Mouse (Mus musculus) limb, embryonic 12.5 days (tissue): ENCODE results near the gene Ghr. TPM values are rescaled to one million over a fixed set of nuclear protein-coding genes. Genes with fewer than 3 reads are reported as not detected.

ENCODE experiments used
- ATAC-seq: fragments of 200-750 bp; cut with Nextera tagmentation; 2 replicates; pipeline ENCODE4 v1.8.0; 2017; ENCODE audit warnings: low read depth, moderate TSS enrichment; ENCODE audit not compliant: insufficient number of reproducible peaks, insufficient read depth, low FRiP score, low TSS enrichment
- H3K27ac ChIP-seq: fragments of 300-500 bp; sonication (generic); 2 replicates; pipeline ENCODE4 v1.5.1; 2016; ENCODE audit warnings: mild to moderate bottlenecking, moderate library complexity
- H3K27me3 ChIP-seq: fragments of 300-500 bp; sonication (generic); 2 replicates; pipeline ENCODE4 v1.6.1; 2016; ENCODE audit warnings: mild to moderate bottlenecking, moderate library complexity
- H3K36me3 ChIP-seq: fragments of 300-500 bp; sonication (generic); 2 replicates; pipeline ENCODE4 v1.6.1; 2016; ENCODE audit warnings: mild to moderate bottlenecking, moderate library complexity
- H3K4me1 ChIP-seq: fragments of 300-500 bp; sonication (generic); replicated peaks from 2 replicates; pipeline ENCODE4 v1.6.1; 2016
- H3K4me2 ChIP-seq: fragments of 300-500 bp; sonication (generic); 2 replicates; pipeline ENCODE4 v1.6.1; 2016; ENCODE audit warnings: mild to moderate bottlenecking, moderate library complexity
- H3K4me3 ChIP-seq: fragments of 300-500 bp; sonication (generic); replicated peaks from 2 replicates; pipeline ENCODE4 v1.5.1; 2016; ENCODE audit warnings: mild to moderate bottlenecking
- H3K9ac ChIP-seq: fragments of 300-500 bp; sonication (generic); replicated peaks from 2 replicates; pipeline ENCODE4 v1.6.1; 2016; ENCODE audit warnings: mild to moderate bottlenecking, moderate library complexity
- H3K9me3 ChIP-seq: fragments of 300-500 bp; sonication (generic); 2 replicates; pipeline ENCODE4 v1.6.1; 2016; ENCODE audit warnings: mild to moderate bottlenecking, moderate library complexity
- WGBS: fragments of 180-500 bp; shearing (Covaris S2); methylation state at CpG from one replicate; pipeline ENCODE4 v1.1.7; 2016; 5-methylcytosine and 5-hydroxymethylcytosine counted together
- polyA plus RNA-seq: library from polyadenylated mRNA; unstranded; fragments of >200 nt; fragmentation: Nextera tagmentation; extraction: Ambion mirVana; gene quantifications from 2 replicates; pipeline ENCODE4 v1.2.1, GENCODE M21; 2016

The Ghr gene
- polyA plus RNA-seq, 1 experiment from 2014 or later, result 35.8 TPM

- 56% methylated on average over 6 of the region's 6 CpGs for WGBS
- H3K27me3 ChIP-seq, result no peaks in the 10 kb centered on the region
- no peaks in the 10 kb centered on the region for H3K36me3 ChIP-seq
- H3K4me2 ChIP-seq, result no peak overlapping the region
- no peaks in the 10 kb centered on the region for H3K9me3 ChIP-seq
- H3K27ac ChIP-seq, result no peak overlapping the region
- ATAC-seq, result no peak
- no peak overlapping the region for H3K4me3 ChIP-seq
- H3K4me1 ChIP-seq, result no peaks in the 10 kb centered on the region
- H3K9ac ChIP-seq, result no peak overlapping the region
Measured at GRCm38 (mm10) chr15:3381413-3381812, 201.9 kb downstream of the Ghr start.

- Histone ChIP-seq H3K4me1 (peaks cover 4% of the 10 kb centered on the region; the same call in 1 of the 2 replicates), H3K27ac (no peak overlapping the region), H3K27me3 (no peaks in the 10 kb centered on the region), H3K4me3 (no peak overlapping the region), H3K36me3 (peaks cover 3% of the 10 kb centered on the region; the same call in 1 of the 2 replicates), H3K4me2 (no peak overlapping the region), H3K9ac (no peak overlapping the region), H3K9me3 (peaks cover 32% of the 10 kb centered on the region)
- peak; percentile 92 for ATAC-seq
- 18% methylated on average over 2 of the region's 2 CpGs for WGBS
Measured at GRCm38 (mm10) chr15:3368261-3368832, 214.9 kb downstream of the Ghr start.

- Histone ChIP-seq H3K9ac (no peak overlapping the region), H3K27ac (no peak overlapping the region), H3K9me3 (no peaks in the 10 kb centered on the region), H3K36me3 (no peaks in the 10 kb centered on the region), H3K4me3 (no peak overlapping the region), H3K4me2 (peak overlapping the region; percentile 35), H3K4me1 (no peaks in the 10 kb centered on the region), H3K27me3 (no peaks in the 10 kb centered on the region)
- WGBS, result 56% methylated on average over 4 of the region's 4 CpGs
- ATAC-seq, result no peak
Measured at GRCm38 (mm10) chr15:3356073-3356766, 227.1 kb downstream of the Ghr start.

GRCm38 (mm10) chr15:3353696-3354095 is 229.6 kb downstream of the Ghr start:
- no peaks in the 10 kb centered on the region for H3K36me3 ChIP-seq
- 83% methylated on average over 2 of the region's 2 CpGs for WGBS
- H3K4me2 ChIP-seq, result no peak overlapping the region
- ATAC-seq, result no peak
- no peak overlapping the region for H3K4me3 ChIP-seq
- no peaks in the 10 kb centered on the region for H3K27me3 ChIP-seq
- H3K9me3 ChIP-seq, result no peaks in the 10 kb centered on the region
- H3K4me1 ChIP-seq, result no peaks in the 10 kb centered on the region
- H3K27ac ChIP-seq, result no peak overlapping the region
- H3K9ac ChIP-seq, result no peak overlapping the region

GRCm38 (mm10) chr15:3349306-3350064 is 233.8 kb downstream of the Ghr start:
- H3K9ac ChIP-seq, result no peak overlapping the region
- H3K27me3 ChIP-seq, result 0 out of 2 replicates have a peak, but pooled peaks cover 2% of the 10 kb centered on the region
- H3K9me3 ChIP-seq, result no peaks in the 10 kb centered on the region
- 72% methylated on average over 6 of the region's 6 CpGs for WGBS
- no peaks in the 10 kb centered on the region for H3K36me3 ChIP-seq
- ATAC-seq, result no peak
- H3K27ac ChIP-seq, result no peak overlapping the region
- no peaks in the 10 kb centered on the region for H3K4me1 ChIP-seq
- H3K4me2 ChIP-seq, result no peak overlapping the region
- H3K4me3 ChIP-seq, result no peak overlapping the region

- H3K27ac ChIP-seq, result no peak overlapping the region
- H3K4me1 ChIP-seq, result no peaks in the 10 kb centered on the region
- 67% methylated on average over 3 of the region's 3 CpGs for WGBS
- H3K36me3 ChIP-seq, result no peaks in the 10 kb centered on the region
- 0 out of 2 replicates have a peak, but pooled peaks cover 2% of the 10 kb centered on the region for H3K27me3 ChIP-seq
- H3K9me3 ChIP-seq, result no peaks in the 10 kb centered on the region
- H3K4me3 ChIP-seq, result no peak overlapping the region
- no peak overlapping the region for H3K4me2 ChIP-seq
- no peak for ATAC-seq
- H3K9ac ChIP-seq, result no peak overlapping the region
Measured at GRCm38 (mm10) chr15:3346682-3347081, 236.6 kb downstream of the Ghr start.

- H3K4me3 ChIP-seq, result no peak overlapping the region
- no peak for ATAC-seq
Measured at GRCm38 (mm10) chr15:3344555-3344954, 238.7 kb downstream of the Ghr start.

GRCm38 (mm10) chr15:3341806-3342582 is 241.3 kb downstream of the Ghr start:
- no peak for ATAC-seq
- Histone ChIP-seq H3K27ac (no peak overlapping the region), H3K27me3 (no peaks in the 10 kb centered on the region), H3K4me3 (no peak overlapping the region), H3K4me1 (no peaks in the 10 kb centered on the region), H3K4me2 (no peak overlapping the region), H3K9ac (no peak overlapping the region), H3K36me3 (peaks cover 13% of the 10 kb centered on the region; the same call in 1 of the 2 replicates), H3K9me3 (0 out of 2 replicates have a peak, but pooled peaks cover 3% of the 10 kb centered on the region)
- 90% methylated on average over 4 of the region's 4 CpGs for WGBS

More at GRCm38 (mm10) chr15:3344555-3344954, 238.7 kb downstream of the Ghr start:
- H3K9ac ChIP-seq, result no peak overlapping the region
- H3K36me3 ChIP-seq, result 0 out of 2 replicates have a peak, but pooled peaks cover 8% of the 10 kb centered on the region
- no peak overlapping the region for H3K27ac ChIP-seq
- no peak overlapping the region for H3K4me2 ChIP-seq
- no peaks in the 10 kb centered on the region for H3K4me1 ChIP-seq
- 0 out of 2 replicates have a peak, but pooled peaks cover 2% of the 10 kb centered on the region for H3K27me3 ChIP-seq
- WGBS, result 82% methylated on average over 4 of the region's 4 CpGs
- no peaks in the 10 kb centered on the region for H3K9me3 ChIP-seq

- no peaks in the 10 kb centered on the region for H3K4me1 ChIP-seq
- no peaks in the 10 kb centered on the region for H3K27me3 ChIP-seq
- no peak overlapping the region for H3K27ac ChIP-seq
- H3K36me3 ChIP-seq, result peaks cover 13% of the 10 kb centered on the region; the same call in 1 of the 2 replicates
- no peak overlapping the region for H3K4me3 ChIP-seq
- no peak overlapping the region for H3K9ac ChIP-seq
- no peak overlapping the region for H3K4me2 ChIP-seq
- H3K9me3 ChIP-seq, result 0 out of 2 replicates have a peak, but pooled peaks cover 3% of the 10 kb centered on the region
- WGBS, result 91% methylated on average over 3 of the region's 3 CpGs
- no peak for ATAC-seq
Measured at GRCm38 (mm10) chr15:3339847-3340246, 243.4 kb downstream of the Ghr start.

- no peak overlapping the region for H3K4me2 ChIP-seq
- no peaks in the 10 kb centered on the region for H3K27me3 ChIP-seq
- ATAC-seq, result no peak
- WGBS, result 93% methylated on average over 4 of the region's 4 CpGs
- no peaks in the 10 kb centered on the region for H3K4me1 ChIP-seq
- H3K9me3 ChIP-seq, result 0 out of 2 replicates have a peak, but pooled peaks cover 3% of the 10 kb centered on the region
- peaks cover 15% of the 10 kb centered on the region for H3K36me3 ChIP-seq
- no peak overlapping the region for H3K27ac ChIP-seq
- H3K4me3 ChIP-seq, result no peak overlapping the region
- H3K9ac ChIP-seq, result no peak overlapping the region
Measured at GRCm38 (mm10) chr15:3332517-3332916, 250.8 kb downstream of the Ghr start.
